Mouse (Mus musculus) CD4-positive naive resting alpha-beta T cell, adult 76 days (primary cell): ENCODE measurements around the gene Kdm3a. TPM values are rescaled to one million over a fixed set of nuclear protein-coding genes. Genes with fewer than 3 reads are reported as not detected.

Experiments
- total RNA-seq: library from RNA; stranded (reverse); gene quantifications from one replicate; pipeline ENCODE4 v1.2.4, GENCODE M21; 2023

The Kdm3a gene
- total RNA-seq = 209 TPM

GRCm38 (mm10) chr6:71632829-71633662 lies at the start of gene Kdm3a:
Gene Kdm3a, minus strand, starts transcription at chr6:71632990.

GRCm38 (mm10) chr6:71543686-71544499 lies 88.9 kb downstream of the Kdm3a start, which contains the start of gene Chmp3:
Gene Chmp3, plus strand, starts transcription at chr6:71543797.

Other genes with a start within 250 kb of the Kdm3a start
- 71.4 TPM for gene Rmnd5a, start 192.4 kb downstream of the Kdm3a start, total RNA-seq
- gene Rnf103, start 139.1 kb downstream of the Kdm3a start, total RNA-seq = 66.0 TPM
- gene Chmp3, start 89.2 kb downstream of the Kdm3a start, total RNA-seq = 45.3 TPM
- gene Reep1, start 74.6 kb upstream of the Kdm3a start, total RNA-seq = 0.32 TPM
- 24.8 TPM for gene Mrpl35, start 194.0 kb upstream of the Kdm3a start, total RNA-seq
- gene Immt, start 198.3 kb upstream of the Kdm3a start, total RNA-seq = 78.3 TPM